Mouse (Mus musculus): ENCODE measurements around the gene Gm5965.

GRCm38 (mm10) chr16:88728812-88729275, 48.9 kb upstream of the Gm5965 start, which contains the start of gene Krtap13-1:
- TF ChIP-seq CTCF (IDR thresholded peaks at IDR 0.05; ENCODE audit: extremely low read depth, insufficient read depth, low read length) (no peak), POLR2A (IDR thresholded peaks at IDR 0.05; ENCODE audit: extremely low read depth, insufficient read depth, low read length) (no peak)

Measured in cortical plate, adult 2 months (tissue).